Mouse (Mus musculus) embryonic facial prominence, embryonic 10.5 days (tissue): ENCODE measurements around the gene Acss3. TPM values are rescaled to one million over a fixed set of nuclear protein-coding genes. Genes with fewer than 3 reads are reported as not detected.

Experiments
- DNase-seq: peaks from one replicate; pipeline ENCODE4 v3.0.0-alpha.2; 2017; ENCODE audit warnings: low spot score
- H3K27ac ChIP-seq: fragments of 300-500 bp; sonication (generic); replicated peaks from 2 replicates; pipeline ENCODE4 v1.5.1; 2016; ENCODE audit warnings: mild to moderate bottlenecking
- H3K27me3 ChIP-seq: fragments of 300-500 bp; sonication (generic); replicated peaks from 2 replicates; pipeline ENCODE4 v1.6.1; 2016; ENCODE audit warnings: low read depth, mild to moderate bottlenecking; ENCODE audit not compliant: poor library complexity, severe bottlenecking
- H3K36me3 ChIP-seq: fragments of 300-500 bp; sonication (generic); replicated peaks from 2 replicates; pipeline ENCODE4 v1.6.1; 2016; ENCODE audit warnings: mild to moderate bottlenecking, moderate library complexity
- H3K4me1 ChIP-seq: fragments of 300-500 bp; sonication (generic); 2 replicates; pipeline ENCODE4 v1.6.1; 2016
- H3K4me3 ChIP-seq: fragments of 300-500 bp; sonication (generic); 2 replicates; pipeline ENCODE4 v1.5.1; 2016; ENCODE audit warnings: mild to moderate bottlenecking, moderate library complexity
- H3K9me3 ChIP-seq: fragments of 300-500 bp; sonication (generic); 2 replicates; pipeline ENCODE4 v1.6.1; 2016; ENCODE audit warnings: mild to moderate bottlenecking
- whole genome bisulfite sequencing: fragments of 180-500 bp; shearing (Covaris S2); methylation state at CpG from one replicate; pipeline ENCODE4 v1.1.7; 2016; 5-methylcytosine and 5-hydroxymethylcytosine counted together
- polyA plus RNA-seq: library from polyadenylated mRNA; unstranded; fragments of >200 nt; fragmentation: Nextera tagmentation; extraction: Ambion mirVana; gene quantifications from 2 replicates; pipeline ENCODE4 v1.2.1, GENCODE M21; 2016

The Acss3 gene
- polyA plus RNA-seq, 1 experiment from 2014 or later, result 4.9 TPM

- no peaks in the 10 kb centered on the region for H3K36me3 ChIP-seq
- DNase-seq, result no peak
- no peaks in the 10 kb centered on the region for H3K9me3 ChIP-seq
- 0 out of 2 replicates have a peak, but pooled peaks cover 2% of the 10 kb centered on the region for H3K4me1 ChIP-seq
- 66% methylated on average over 3 of the region's 3 CpGs for WGBS
- no peaks in the 10 kb centered on the region for H3K27me3 ChIP-seq
- no peak overlapping the region for H3K4me3 ChIP-seq
- no peak overlapping the region for H3K27ac ChIP-seq
These were observed 29.0 kb downstream of the Acss3 start for GRCm38 (mm10) chr10:107094452-107094851.

DNA sequence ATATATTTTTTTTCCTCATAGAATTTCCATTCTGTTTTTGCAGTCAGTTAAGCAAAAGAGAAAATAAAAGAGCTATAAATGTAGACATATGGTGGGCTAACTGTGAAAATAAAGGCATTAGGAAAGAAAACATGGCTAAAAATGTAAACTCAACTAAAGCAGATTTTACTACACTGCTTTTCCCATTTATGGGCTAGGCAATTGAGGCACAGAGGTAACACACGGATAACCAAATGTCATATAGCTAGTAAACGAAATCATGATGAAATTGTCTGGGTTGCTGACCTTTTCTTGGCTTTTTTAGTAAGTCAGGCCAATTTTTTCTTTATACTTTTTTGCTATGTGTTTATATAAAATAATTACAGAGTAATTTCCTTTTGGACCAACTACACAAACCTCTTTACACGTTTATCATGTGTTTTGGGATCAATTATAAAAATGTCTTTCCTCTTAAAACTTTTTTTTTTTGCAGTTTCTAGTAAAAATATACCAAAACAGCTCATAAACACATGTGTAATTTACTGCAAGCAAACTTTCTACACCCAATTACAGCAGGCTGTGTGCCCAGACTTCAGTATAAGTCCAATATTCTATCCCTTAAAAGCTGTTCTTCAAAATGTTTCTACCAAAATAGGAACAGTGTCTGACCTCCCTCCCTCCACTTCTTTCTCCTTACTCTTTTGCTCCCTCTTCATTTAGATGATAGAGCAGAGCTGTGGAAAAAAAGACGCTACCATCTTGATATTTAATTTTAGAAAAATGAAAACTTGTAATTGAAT, 69.4 kb downstream of the Acss3 start:
- H3K27me3 ChIP-seq, result no peaks in the 10 kb centered on the region
- 76% methylated on average over 4 of the region's 4 CpGs for WGBS
- no peak overlapping the region for H3K27ac ChIP-seq
- no peaks in the 10 kb centered on the region for H3K36me3 ChIP-seq
- no peak overlapping the region for H3K4me3 ChIP-seq
- H3K4me1 ChIP-seq, result no peaks in the 10 kb centered on the region
- DNase-seq, result no peak
- no peaks in the 10 kb centered on the region for H3K9me3 ChIP-seq

- no peaks in the 10 kb centered on the region for H3K9me3 ChIP-seq
- H3K36me3 ChIP-seq, result no peaks in the 10 kb centered on the region
- no peaks in the 10 kb centered on the region for H3K27me3 ChIP-seq
- DNase-seq, result no peak
- no peak overlapping the region for H3K4me3 ChIP-seq
- H3K27ac ChIP-seq, result no peak overlapping the region
- no peaks in the 10 kb centered on the region for H3K4me1 ChIP-seq
- 90% methylated on average over 2 of the region's 2 CpGs for WGBS
These were observed 73.0 kb downstream of the Acss3 start for GRCm38 (mm10) chr10:107050489-107050888.

DNA sequence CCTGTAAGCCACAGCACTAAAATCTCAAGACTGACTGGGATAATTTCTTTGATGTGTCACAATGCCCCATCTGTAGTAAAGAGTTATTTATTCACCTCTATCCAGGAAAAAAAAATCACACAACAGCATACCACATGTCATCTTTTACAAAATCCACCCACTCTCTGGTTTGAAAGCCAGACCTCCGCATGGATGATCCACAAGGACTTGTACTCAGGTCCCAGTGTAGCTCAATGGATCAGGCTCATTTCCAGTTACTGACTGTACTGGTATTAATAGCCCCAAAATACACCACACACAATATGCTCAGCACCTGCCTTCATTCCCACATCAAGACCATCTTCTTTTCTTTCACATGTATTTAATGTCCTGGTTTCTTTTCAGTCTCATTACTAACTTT, 80.8 kb downstream of the Acss3 start:
- H3K36me3 ChIP-seq, result no peaks in the 10 kb centered on the region
- no peak for DNase-seq
- no peak overlapping the region for H3K27ac ChIP-seq
- no peak overlapping the region for H3K4me3 ChIP-seq
- 87% methylated on average over 1 of the region's 1 CpGs for WGBS
- no peaks in the 10 kb centered on the region for H3K9me3 ChIP-seq
- H3K4me1 ChIP-seq, result no peaks in the 10 kb centered on the region
- no peaks in the 10 kb centered on the region for H3K27me3 ChIP-seq

DNA sequence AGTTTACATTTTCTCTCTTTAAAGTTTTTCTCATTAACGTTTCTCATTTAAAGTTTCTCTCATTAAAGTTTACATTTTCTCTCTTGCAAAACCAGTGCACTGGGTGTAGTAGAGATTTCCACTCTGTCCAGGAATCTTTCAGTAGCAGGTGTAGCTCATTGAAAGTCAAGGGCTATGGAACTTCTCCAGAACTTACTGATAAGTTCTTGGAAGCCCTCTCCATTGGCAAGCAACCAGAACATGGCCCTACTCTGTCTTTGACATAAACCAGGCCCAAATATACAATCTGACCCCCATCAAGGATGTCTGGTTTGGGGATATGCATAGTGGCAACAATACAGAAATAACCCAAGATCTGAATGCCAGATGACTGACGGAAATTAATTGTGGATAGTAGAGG, 82.6 kb downstream of the Acss3 start:
- WGBS, result 90% methylated on average over 2 of the region's 2 CpGs
- Histone ChIP-seq H3K27me3 (no peaks in the 10 kb centered on the region), H3K36me3 (no peaks in the 10 kb centered on the region), H3K4me1 (no peaks in the 10 kb centered on the region), H3K27ac (no peak overlapping the region), H3K9me3 (no peaks in the 10 kb centered on the region), H3K4me3 (no peak overlapping the region)
- no peak for DNase-seq

- no peaks in the 10 kb centered on the region for H3K36me3 ChIP-seq
- WGBS, result 78% methylated on average over 6 of the region's 6 CpGs
- no peaks in the 10 kb centered on the region for H3K9me3 ChIP-seq
- no peak for DNase-seq
- H3K27me3 ChIP-seq, result no peaks in the 10 kb centered on the region
- H3K4me3 ChIP-seq, result no peak overlapping the region
- H3K27ac ChIP-seq, result no peak overlapping the region
- H3K4me1 ChIP-seq, result no peaks in the 10 kb centered on the region
These were observed 83.1 kb downstream of the Acss3 start for GRCm38 (mm10) chr10:107040378-107040777.

DNA sequence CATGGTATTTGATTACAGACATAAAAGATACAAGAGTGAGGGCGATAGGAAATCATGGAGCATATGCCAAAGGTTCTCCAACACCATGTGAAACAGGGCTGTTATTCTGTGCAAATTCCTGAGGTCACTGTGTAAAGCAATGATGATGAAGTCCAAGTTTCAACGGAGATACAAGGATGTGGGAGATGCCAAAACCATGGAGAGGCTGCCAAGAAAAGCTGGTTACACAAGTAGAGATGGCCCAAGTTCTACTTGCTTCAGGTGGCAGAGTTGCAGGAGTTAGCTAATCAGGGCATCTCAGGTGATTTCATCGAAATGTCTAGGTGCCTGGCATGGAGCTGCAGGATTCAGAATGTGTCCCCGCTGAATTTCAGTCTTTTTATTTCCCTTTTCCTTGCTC, 84.3 kb downstream of the Acss3 start:
- no peaks in the 10 kb centered on the region for H3K27me3 ChIP-seq
- WGBS, result 87% methylated on average over 4 of the region's 4 CpGs
- no peaks in the 10 kb centered on the region for H3K9me3 ChIP-seq
- no peak for DNase-seq
- H3K4me3 ChIP-seq, result no peak overlapping the region
- H3K27ac ChIP-seq, result no peak overlapping the region
- H3K4me1 ChIP-seq, result no peaks in the 10 kb centered on the region
- H3K36me3 ChIP-seq, result no peaks in the 10 kb centered on the region

- no peaks in the 10 kb centered on the region for H3K27me3 ChIP-seq
- H3K27ac ChIP-seq, result no peak overlapping the region
- no peak overlapping the region for H3K4me3 ChIP-seq
- no peaks in the 10 kb centered on the region for H3K36me3 ChIP-seq
- DNase-seq, result no peak
- 92% methylated on average over 4 of the region's 4 CpGs for WGBS
- H3K9me3 ChIP-seq, result no peaks in the 10 kb centered on the region
- H3K4me1 ChIP-seq, result no peaks in the 10 kb centered on the region
These were observed 99.2 kb downstream of the Acss3 start for GRCm38 (mm10) chr10:107024254-107024653.

GRCm38 (mm10) chr10:107021118-107021517, 102.3 kb downstream of the Acss3 start:
- WGBS, result 88% methylated on average over 5 of the region's 5 CpGs
- H3K4me3 ChIP-seq, result no peak overlapping the region
- DNase-seq, result no peak
- no peak overlapping the region for H3K27ac ChIP-seq
- no peaks in the 10 kb centered on the region for H3K27me3 ChIP-seq
- H3K36me3 ChIP-seq, result no peaks in the 10 kb centered on the region
- H3K9me3 ChIP-seq, result no peaks in the 10 kb centered on the region
- H3K4me1 ChIP-seq, result no peaks in the 10 kb centered on the region

- no peak overlapping the region for H3K27ac ChIP-seq
- no peaks in the 10 kb centered on the region for H3K27me3 ChIP-seq
- H3K9me3 ChIP-seq, result no peaks in the 10 kb centered on the region
- H3K4me1 ChIP-seq, result no peaks in the 10 kb centered on the region
- DNase-seq, result no peak
- 60% methylated on average over 2 of the region's 2 CpGs for WGBS
- no peaks in the 10 kb centered on the region for H3K36me3 ChIP-seq
- no peak overlapping the region for H3K4me3 ChIP-seq
These were observed 112.3 kb downstream of the Acss3 start for GRCm38 (mm10) chr10:107011142-107011541.

DNA sequence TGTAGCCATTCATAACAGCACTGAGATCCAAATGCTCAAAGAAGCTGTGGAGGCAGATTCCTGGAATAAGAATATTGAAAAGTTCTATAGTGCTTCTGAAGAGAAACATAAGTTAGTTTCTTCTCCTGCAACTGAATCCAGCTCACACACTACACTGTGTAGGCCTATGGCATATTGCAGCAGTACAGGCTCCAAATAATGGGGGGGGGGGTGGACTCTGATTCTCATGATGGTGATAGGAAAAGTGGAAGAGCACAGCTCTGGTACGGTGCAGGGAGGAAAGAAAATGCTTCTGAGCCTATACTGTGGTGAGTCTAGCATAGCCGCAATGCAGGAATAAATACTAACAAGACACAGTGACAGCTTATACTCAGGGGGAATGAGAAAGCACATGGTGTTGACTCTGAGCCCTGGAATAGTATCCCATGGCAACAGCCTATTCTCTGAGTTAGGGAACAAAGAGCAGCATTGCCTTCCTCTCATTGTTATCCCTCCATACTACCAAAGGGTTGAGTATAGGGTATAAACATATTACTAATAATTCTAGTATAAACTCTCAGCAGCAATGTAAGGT, 125.3 kb downstream of the Acss3 start:
- Histone ChIP-seq H3K4me3 (no peak overlapping the region), H3K4me1 (no peaks in the 10 kb centered on the region), H3K27ac (no peak overlapping the region), H3K9me3 (no peaks in the 10 kb centered on the region), H3K27me3 (no peaks in the 10 kb centered on the region), H3K36me3 (no peaks in the 10 kb centered on the region)
- WGBS, result 86% methylated on average over 2 of the region's 2 CpGs
- no peak for DNase-seq

GRCm38 (mm10) chr10:106989478-106989877, 134.0 kb downstream of the Acss3 start:
- H3K27me3 ChIP-seq, result no peaks in the 10 kb centered on the region
- no peaks in the 10 kb centered on the region for H3K36me3 ChIP-seq
- no peaks in the 10 kb centered on the region for H3K9me3 ChIP-seq
- H3K4me3 ChIP-seq, result no peak overlapping the region
- no peak for DNase-seq
- 62% methylated on average over 4 of the region's 4 CpGs for WGBS
- no peak overlapping the region for H3K27ac ChIP-seq
- no peaks in the 10 kb centered on the region for H3K4me1 ChIP-seq
